Mouse (Mus musculus): ENCODE results near the gene Tmem150c. TPM values are rescaled to one million over a fixed set of nuclear protein-coding genes. Genes with fewer than 3 reads are reported as not detected.
A peak's percentile ranks its signal among the peaks of the same experiment; 100 is the strongest.

The Tmem150c gene
- polyA plus RNA-seq, 1 experiment from 2014 or later, result 31.9 TPM

- Histone ChIP-seq H3K27me3 (replicated peaks; ENCODE audit: control insufficient read depth, insufficient read depth, low read length) (no peaks in the 10 kb centered on the region), H3K4me2 (ENCODE audit: low read length) (no peak overlapping the region), H3K4me1 (replicated peaks; ENCODE audit: control insufficient read depth, insufficient read depth, low read length) (peaks cover 27% of the 10 kb centered on the region), H3K4me3 (replicated peaks; ENCODE audit: low read length) (no peak overlapping the region), H3K36me3 (ENCODE audit: control insufficient read depth, insufficient read depth) (no peaks in the 10 kb centered on the region), H3K9me3 (ENCODE audit: control insufficient read depth, low read length) (no peaks in the 10 kb centered on the region), H3K27ac (ENCODE audit: low read length) (no peak overlapping the region), H3K9ac (replicated peaks; ENCODE audit: low read depth, low read length) (no peak overlapping the region)
- no peak for ATAC-seq
- WGBS, result 82% methylated on average over 11 of the region's 11 CpGs
Measured at GRCm38 (mm10) chr5:100054807-100055547, 104.6 kb downstream of the Tmem150c start.

DNA sequence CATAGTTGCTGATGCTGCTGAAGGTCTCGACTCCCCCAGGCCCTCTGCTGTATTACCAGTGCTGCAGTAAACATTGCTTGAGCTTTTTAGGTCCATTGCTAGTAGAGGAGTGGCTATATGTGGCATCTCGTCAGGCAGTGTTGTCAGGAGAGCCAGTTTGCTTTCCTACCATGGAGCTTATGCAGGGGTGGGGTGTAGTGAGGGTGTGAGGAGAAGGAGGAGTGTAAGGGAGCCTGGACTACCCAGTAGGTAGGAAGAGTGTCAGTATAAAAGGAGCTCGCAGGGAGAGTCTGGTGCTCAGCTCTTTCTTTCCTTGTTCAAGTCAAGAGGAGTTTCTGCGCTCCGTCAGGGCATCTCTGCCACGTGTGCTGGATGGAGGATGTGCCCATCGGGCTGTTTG lies 106.9 kb downstream of the Tmem150c start:
- Histone ChIP-seq H3K4me1 (replicated peaks; ENCODE audit: control insufficient read depth, insufficient read depth, low read length) (peaks cover 26% of the 10 kb centered on the region), H3K4me3 (replicated peaks; ENCODE audit: low read length) (no peak overlapping the region), H3K27ac (ENCODE audit: low read length) (no peak overlapping the region), H3K9me3 (ENCODE audit: control insufficient read depth, low read length) (no peaks in the 10 kb centered on the region), H3K36me3 (ENCODE audit: control insufficient read depth, insufficient read depth) (no peaks in the 10 kb centered on the region), H3K4me2 (ENCODE audit: low read length) (no peak overlapping the region), H3K27me3 (replicated peaks; ENCODE audit: control insufficient read depth, insufficient read depth, low read length) (no peaks in the 10 kb centered on the region), H3K9ac (replicated peaks; ENCODE audit: low read depth, low read length) (no peak overlapping the region)
- no peak for ATAC-seq
- WGBS, result 87% methylated on average over 7 of the region's 7 CpGs

DNA sequence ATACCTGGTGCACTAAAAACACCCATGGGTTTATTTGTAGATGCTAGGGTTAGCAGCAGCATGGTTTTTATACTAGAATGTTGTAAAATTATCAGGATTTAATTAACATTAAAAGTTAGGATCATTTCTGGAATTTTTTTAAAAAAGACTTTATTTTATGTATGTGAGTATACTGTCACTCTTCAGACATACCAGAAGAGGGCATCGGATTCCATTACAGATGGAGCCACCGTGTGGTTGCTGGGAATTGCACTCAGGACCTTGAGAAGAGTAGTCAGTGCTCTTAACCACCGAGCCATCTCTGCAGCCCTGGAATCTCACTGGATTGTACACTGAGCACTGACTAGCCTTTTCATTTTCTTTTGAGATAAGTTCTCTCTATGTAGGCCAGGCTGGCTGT lies 109.7 kb downstream of the Tmem150c start:
- Histone ChIP-seq H3K9ac (replicated peaks; ENCODE audit: low read depth, low read length) (no peak overlapping the region), H3K27me3 (replicated peaks; ENCODE audit: control insufficient read depth, insufficient read depth, low read length) (no peaks in the 10 kb centered on the region), H3K27ac (ENCODE audit: low read length) (no peak overlapping the region), H3K4me3 (replicated peaks; ENCODE audit: low read length) (no peak overlapping the region), H3K36me3 (ENCODE audit: control insufficient read depth, insufficient read depth) (no peaks in the 10 kb centered on the region), H3K4me1 (replicated peaks; ENCODE audit: control insufficient read depth, insufficient read depth, low read length) (peaks cover 35% of the 10 kb centered on the region), H3K9me3 (ENCODE audit: control insufficient read depth, low read length) (no peaks in the 10 kb centered on the region), H3K4me2 (ENCODE audit: low read length) (no peak overlapping the region)
- 98% methylated on average over 3 of the region's 3 CpGs for WGBS
- no peak for ATAC-seq

- Histone ChIP-seq H3K4me1 (replicated peaks; ENCODE audit: control insufficient read depth, insufficient read depth, low read length) (peaks cover 38% of the 10 kb centered on the region), H3K36me3 (ENCODE audit: control insufficient read depth, insufficient read depth) (no peaks in the 10 kb centered on the region), H3K9ac (replicated peaks; ENCODE audit: low read depth, low read length) (peak overlapping the region; percentile 19; the same call in 1 of the 2 replicates), H3K27me3 (replicated peaks; ENCODE audit: control insufficient read depth, insufficient read depth, low read length) (no peaks in the 10 kb centered on the region), H3K27ac (ENCODE audit: low read length) (peak overlapping the region; percentile 41; the same call in 1 of the 2 replicates), H3K4me2 (ENCODE audit: low read length) (peak overlapping the region; percentile 12; the same call in 1 of the 2 replicates), H3K4me3 (replicated peaks; ENCODE audit: low read length) (no peak overlapping the region), H3K9me3 (ENCODE audit: control insufficient read depth, low read length) (no peaks in the 10 kb centered on the region)
- WGBS, result 21% methylated on average over 7 of the region's 7 CpGs
- ATAC-seq, result peak; percentile 67
Measured at GRCm38 (mm10) chr5:100047871-100048270, 111.7 kb downstream of the Tmem150c start.

DNA sequence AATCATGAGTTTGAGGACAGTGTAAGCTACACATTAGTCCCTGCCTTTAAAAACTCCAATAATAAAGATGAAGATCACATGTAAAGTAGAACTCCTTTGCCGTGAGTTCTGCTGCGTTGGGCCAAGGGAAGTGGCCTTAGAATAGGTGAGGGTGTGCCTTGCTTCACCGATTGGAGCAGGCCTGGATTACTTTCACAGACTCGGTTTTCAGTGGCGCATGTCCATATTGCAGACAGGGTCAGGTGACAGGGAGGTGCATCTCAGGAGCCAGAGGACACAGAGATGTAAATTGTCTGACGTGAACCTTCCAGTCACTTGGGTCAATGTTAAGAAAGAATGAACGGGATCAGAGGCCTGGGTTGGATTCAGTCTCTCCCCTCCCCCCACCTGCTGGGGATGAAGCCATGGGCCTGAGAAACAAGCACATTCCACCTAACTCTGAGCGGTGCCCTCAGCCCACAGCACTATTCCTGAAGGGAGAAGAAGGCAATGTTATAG lies 112.4 kb downstream of the Tmem150c start:
- WGBS, result 44% methylated on average over 8 of the region's 8 CpGs
- H3K4me2 ChIP-seq (ENCODE audit: low read length), result no peak overlapping the region
- no peaks in the 10 kb centered on the region for H3K27me3 ChIP-seq (replicated peaks; ENCODE audit: control insufficient read depth, insufficient read depth, low read length)
- no peaks in the 10 kb centered on the region for H3K36me3 ChIP-seq (ENCODE audit: control insufficient read depth, insufficient read depth)
- H3K4me3 ChIP-seq (replicated peaks; ENCODE audit: low read length), result no peak overlapping the region
- H3K9ac ChIP-seq (replicated peaks; ENCODE audit: low read depth, low read length), result no peak overlapping the region
- H3K9me3 ChIP-seq (ENCODE audit: control insufficient read depth, low read length), result no peaks in the 10 kb centered on the region
- H3K4me1 ChIP-seq (replicated peaks; ENCODE audit: control insufficient read depth, insufficient read depth, low read length), result peaks cover 42% of the 10 kb centered on the region
- H3K27ac ChIP-seq (ENCODE audit: low read length), result no peak overlapping the region; the same call in 1 of the 2 replicates
- ATAC-seq, result no peak

- WGBS, result 50% methylated on average over 3 of the region's 3 CpGs
- Histone ChIP-seq H3K27me3 (replicated peaks; ENCODE audit: control insufficient read depth, insufficient read depth, low read length) (no peaks in the 10 kb centered on the region), H3K36me3 (ENCODE audit: control insufficient read depth, insufficient read depth) (no peaks in the 10 kb centered on the region), H3K27ac (ENCODE audit: low read length) (no peak overlapping the region; the same call in 1 of the 2 replicates), H3K4me2 (ENCODE audit: low read length) (no peak overlapping the region), H3K4me3 (replicated peaks; ENCODE audit: low read length) (no peak overlapping the region), H3K9ac (replicated peaks; ENCODE audit: low read depth, low read length) (no peak overlapping the region), H3K9me3 (ENCODE audit: control insufficient read depth, low read length) (no peaks in the 10 kb centered on the region), H3K4me1 (replicated peaks; ENCODE audit: control insufficient read depth, insufficient read depth, low read length) (peaks cover 53% of the 10 kb centered on the region)
- 0 out of 2 replicates have a peak, but pooled peaks have one; percentile 19 for ATAC-seq
Measured at GRCm38 (mm10) chr5:100046096-100046495, 113.5 kb downstream of the Tmem150c start.

GRCm38 (mm10) chr5:100044621-100045020 lies 115.0 kb downstream of the Tmem150c start:
- no peak overlapping the region for H3K4me2 ChIP-seq (ENCODE audit: low read length)
- no peak for ATAC-seq
- H3K36me3 ChIP-seq (ENCODE audit: control insufficient read depth, insufficient read depth), result no peaks in the 10 kb centered on the region
- no peak overlapping the region for H3K4me3 ChIP-seq (replicated peaks; ENCODE audit: low read length)
- no peak overlapping the region for H3K27ac ChIP-seq (ENCODE audit: low read length)
- no peaks in the 10 kb centered on the region for H3K9me3 ChIP-seq (ENCODE audit: control insufficient read depth, low read length)
- no peak overlapping the region for H3K9ac ChIP-seq (replicated peaks; ENCODE audit: low read depth, low read length)
- H3K27me3 ChIP-seq (replicated peaks; ENCODE audit: control insufficient read depth, insufficient read depth, low read length), result no peaks in the 10 kb centered on the region
- H3K4me1 ChIP-seq (replicated peaks; ENCODE audit: control insufficient read depth, insufficient read depth, low read length), result peaks cover 53% of the 10 kb centered on the region
- WGBS, result 69% methylated on average over 5 of the region's 5 CpGs

DNA sequence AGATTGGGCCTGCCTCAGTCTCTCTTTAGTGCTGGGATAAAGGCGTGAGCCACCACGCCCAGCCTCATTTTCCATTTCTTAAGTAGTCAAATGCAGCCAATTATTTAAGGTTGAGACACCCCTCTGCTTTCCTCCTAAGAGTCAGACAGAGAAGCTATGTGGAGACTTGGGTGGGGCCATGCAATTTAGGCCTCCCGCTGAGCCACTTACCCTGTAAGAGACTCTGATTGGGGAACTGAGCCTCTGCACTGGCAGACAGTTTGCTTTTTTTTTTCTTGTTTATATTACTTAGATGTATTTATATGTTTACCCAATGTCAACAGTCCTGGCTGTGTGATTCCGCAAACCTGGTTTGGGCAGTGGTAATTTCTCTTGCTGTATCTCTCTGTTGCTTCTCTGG lies 115.6 kb downstream of the Tmem150c start:
- WGBS, result 70% methylated on average over 4 of the region's 4 CpGs
- no peaks in the 10 kb centered on the region for H3K27me3 ChIP-seq (replicated peaks; ENCODE audit: control insufficient read depth, insufficient read depth, low read length)
- H3K36me3 ChIP-seq (ENCODE audit: control insufficient read depth, insufficient read depth), result no peaks in the 10 kb centered on the region
- H3K9me3 ChIP-seq (ENCODE audit: control insufficient read depth, low read length), result no peaks in the 10 kb centered on the region
- no peak overlapping the region for H3K9ac ChIP-seq (replicated peaks; ENCODE audit: low read depth, low read length)
- no peak overlapping the region for H3K4me3 ChIP-seq (replicated peaks; ENCODE audit: low read length)
- peaks cover 53% of the 10 kb centered on the region for H3K4me1 ChIP-seq (replicated peaks; ENCODE audit: control insufficient read depth, insufficient read depth, low read length)
- ATAC-seq, result no peak
- no peak overlapping the region for H3K27ac ChIP-seq (ENCODE audit: low read length)
- no peak overlapping the region for H3K4me2 ChIP-seq (ENCODE audit: low read length)

GRCm38 (mm10) chr5:100043361-100043760 lies 116.2 kb downstream of the Tmem150c start:
- H3K9me3 ChIP-seq (ENCODE audit: control insufficient read depth, low read length), result no peaks in the 10 kb centered on the region
- H3K27me3 ChIP-seq (replicated peaks; ENCODE audit: control insufficient read depth, insufficient read depth, low read length), result no peaks in the 10 kb centered on the region
- peaks cover 47% of the 10 kb centered on the region for H3K4me1 ChIP-seq (replicated peaks; ENCODE audit: control insufficient read depth, insufficient read depth, low read length)
- no peak overlapping the region for H3K27ac ChIP-seq (ENCODE audit: low read length)
- no peak for ATAC-seq
- no peak overlapping the region for H3K9ac ChIP-seq (replicated peaks; ENCODE audit: low read depth, low read length)
- no peak overlapping the region for H3K4me2 ChIP-seq (ENCODE audit: low read length)
- 53% methylated on average over 5 of the region's 5 CpGs for WGBS
- H3K36me3 ChIP-seq (ENCODE audit: control insufficient read depth, insufficient read depth), result no peaks in the 10 kb centered on the region
- no peak overlapping the region for H3K4me3 ChIP-seq (replicated peaks; ENCODE audit: low read length)

Measured in forebrain, embryonic 16.5 days (tissue).